Mouse (Mus musculus) kidney, adult 10 weeks (tissue): ENCODE data around the gene Fbxw11. TPM values are rescaled to one million over a fixed set of nuclear protein-coding genes. Genes with fewer than 3 reads are reported as not detected.

ENCODE experiments used
- polyA plus RNA-seq: library from polyadenylated mRNA; stranded (reverse); fragments of 350-450 nt; fragmentation: Illumina TruSeq; extraction: RNeasy Lipid Tissue Mini Kit (QIAGEN cat#74804); gene quantifications from one replicate; pipeline ENCODE4 v1.2.3, GENCODE M21; 2014; ENCODE audit warnings: low read depth, low replicate concordance

Fbxw11 gene
- polyA plus RNA-seq = 110 TPM

GRCm38 (mm10) chr11:32642249-32642876, at the start of gene Fbxw11:
Gene Fbxw11 (plus strand): TSS chr11:32642724.

Other genes starting within 250 kb of the Fbxw11 start
- gene Ubtd2, start 187.4 kb upstream of the Fbxw11 start, polyA plus RNA-seq = 1.4 TPM
- gene Efcab9, start 110.6 kb upstream of the Fbxw11 start, polyA plus RNA-seq = not detected
- 0.44 TPM for gene Stk10, start 109.4 kb upstream of the Fbxw11 start, polyA plus RNA-seq
- gene Smim23, start 181.9 kb downstream of the Fbxw11 start, polyA plus RNA-seq = not detected